Mouse (Mus musculus): Measurements from ENCODE around the gene Krt12.

GRCm38 (mm10) chr11:99391375-99391774, 30.7 kb downstream of the Krt12 start:
- TF ChIP-seq POLR2A (IDR thresholded peaks at IDR 0.05; ENCODE audit: low read depth, low read length): no peak
- TF ChIP-seq CTCF (IDR thresholded peaks at IDR 0.05; ENCODE audit: extremely low read depth, insufficient read depth, insufficient read length, insufficient replicate concordance): no peak
